Mouse (Mus musculus) limb, embryonic 11.5 days (tissue): ENCODE data around the gene Leo1. TPM values are rescaled to one million over a fixed set of nuclear protein-coding genes. Genes with fewer than 3 reads are reported as not detected.

Source experiments
- ATAC-seq: fragments of 200-750 bp; cut with Nextera tagmentation; 2 replicates; pipeline ENCODE4 v1.8.0; 2017; ENCODE audit warnings: low read depth; ENCODE audit not compliant: insufficient number of reproducible peaks, low FRiP score, low TSS enrichment
- DNase-seq: peaks from one replicate; pipeline ENCODE4 v3.0.0-alpha.2; 2015; ENCODE audit warnings: low spot score
- H3K27ac ChIP-seq: fragments of 300-500 bp; sonication (generic); replicated peaks from 2 replicates; pipeline ENCODE4 v1.5.1; 2014; ENCODE audit warnings: low read depth, mild to moderate bottlenecking, low read length
- H3K27me3 ChIP-seq: fragments of 300-500 bp; sonication (generic); 2 replicates; pipeline ENCODE4 v1.6.1; 2014; ENCODE audit warnings: mild to moderate bottlenecking, low read length, mixed read lengths; ENCODE audit not compliant: control insufficient read depth, insufficient read depth
- H3K36me3 ChIP-seq: fragments of 300-500 bp; sonication (generic); 2 replicates; pipeline ENCODE4 v1.6.1; 2014; ENCODE audit warnings: mild to moderate bottlenecking, low read length, moderate library complexity, mixed read lengths; ENCODE audit not compliant: control insufficient read depth, insufficient read depth
- H3K4me1 ChIP-seq: fragments of 300-500 bp; sonication (generic); 2 replicates; pipeline ENCODE4 v1.6.1; 2014; ENCODE audit warnings: low read length, mixed read lengths; ENCODE audit not compliant: control insufficient read depth, insufficient read depth
- H3K4me2 ChIP-seq: fragments of 300-500 bp; sonication (generic); 2 replicates; pipeline ENCODE4 v1.6.1; 2014; ENCODE audit warnings: low read depth, mild to moderate bottlenecking, moderate library complexity; ENCODE audit not compliant: severe bottlenecking
- H3K4me3 ChIP-seq: fragments of 300-500 bp; sonication (generic); 2 replicates; pipeline ENCODE4 v1.5.1; 2014; ENCODE audit warnings: low read depth, low read length
- H3K9ac ChIP-seq: fragments of 300-500 bp; sonication (generic); 2 replicates; pipeline ENCODE4 v1.6.1; 2014; ENCODE audit warnings: mild to moderate bottlenecking, low read length
- H3K9me3 ChIP-seq: fragments of 300-500 bp; sonication (generic); 2 replicates; pipeline ENCODE4 v1.6.1; 2016; ENCODE audit warnings: low read length; ENCODE audit not compliant: control insufficient read depth
- WGBS: fragments of 180-500 bp; shearing (Covaris S2); extraction: QIAGEN DNeasy Blood & Tissue Kit; methylation state at CpG from one replicate; pipeline ENCODE4 v1.1.7; 2014; 5-methylcytosine and 5-hydroxymethylcytosine counted together
- polyA plus RNA-seq: library from polyadenylated mRNA; unstranded; fragments of >200 nt; fragmentation: Nextera tagmentation; extraction: Ambion mirVana; gene quantifications from 2 replicates; pipeline ENCODE4 v1.2.1, GENCODE M21; 2014

Gene Leo1
- polyA plus RNA-seq, 1 experiment from 2014 or later: 53.0 TPM

DNA sequence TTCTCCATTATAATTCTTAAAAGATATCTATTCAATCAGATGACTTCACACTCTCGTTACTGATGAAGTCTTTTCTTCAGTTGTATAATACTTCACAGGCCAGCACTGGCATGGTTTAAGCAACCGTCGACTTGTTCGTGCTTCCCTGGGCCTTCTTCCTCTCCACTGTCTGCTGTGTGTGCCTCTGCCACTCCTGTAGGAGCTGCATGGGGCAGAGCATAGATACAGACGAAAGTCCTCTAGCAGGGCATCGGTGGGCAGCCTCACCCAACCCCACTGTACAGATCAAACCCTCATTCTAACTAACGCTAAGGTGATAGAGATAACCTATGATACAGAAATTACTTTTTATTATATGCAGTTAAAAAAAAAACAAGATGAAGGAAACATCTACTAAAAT lies 57.2 kb downstream of the Leo1 start:
- H3K36me3 ChIP-seq: peaks cover 4% of the 10 kb centered on the region
- DNase-seq: no peak

DNA sequence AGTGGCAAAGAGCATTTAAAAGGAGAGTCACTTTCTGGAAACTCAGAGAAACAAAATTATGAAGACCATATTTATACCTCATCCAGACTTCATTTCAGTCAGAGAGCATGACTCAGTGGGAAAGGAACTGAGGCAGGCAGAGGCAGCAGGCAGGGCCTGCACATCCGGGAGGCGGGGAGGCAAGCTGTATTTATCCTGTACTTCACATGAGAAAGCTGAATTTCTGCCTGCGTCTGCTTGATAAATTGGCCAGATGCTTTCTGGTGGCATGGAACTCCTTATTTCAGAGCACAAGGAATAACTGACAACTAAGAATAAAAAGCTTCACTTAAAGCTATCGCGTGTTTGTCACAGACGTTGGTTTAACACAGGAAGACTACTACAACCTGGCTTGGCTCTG lies 63.0 kb downstream of the Leo1 start:
- H3K9ac ChIP-seq: no peak overlapping the region
- ATAC-seq (no peak), DNase-seq (no peak)
- no peaks in the 10 kb centered on the region; the same call in none of the 2 replicates for H3K36me3 ChIP-seq
- no peaks in the 10 kb centered on the region for H3K27me3 ChIP-seq
- H3K9me3 ChIP-seq: no peaks in the 10 kb centered on the region
- no peak overlapping the region for H3K4me3 ChIP-seq
- no peak overlapping the region for H3K4me2 ChIP-seq
- no peak overlapping the region for H3K27ac ChIP-seq
- no peaks in the 10 kb centered on the region for H3K4me1 ChIP-seq
- 96% methylated on average over 6 of the region's 6 CpGs for WGBS

More for the DNA sequence above, 57.2 kb downstream of the Leo1 start:
- Histone ChIP-seq H3K4me3 (no peak overlapping the region), H3K4me1 (no peaks in the 10 kb centered on the region), H3K9ac (no peak overlapping the region), H3K9me3 (no peaks in the 10 kb centered on the region), H3K4me2 (no peak overlapping the region), H3K27ac (no peak overlapping the region), H3K27me3 (no peaks in the 10 kb centered on the region)
- no peak for ATAC-seq
- 95% methylated on average over 7 of the region's 7 CpGs for WGBS

DNA sequence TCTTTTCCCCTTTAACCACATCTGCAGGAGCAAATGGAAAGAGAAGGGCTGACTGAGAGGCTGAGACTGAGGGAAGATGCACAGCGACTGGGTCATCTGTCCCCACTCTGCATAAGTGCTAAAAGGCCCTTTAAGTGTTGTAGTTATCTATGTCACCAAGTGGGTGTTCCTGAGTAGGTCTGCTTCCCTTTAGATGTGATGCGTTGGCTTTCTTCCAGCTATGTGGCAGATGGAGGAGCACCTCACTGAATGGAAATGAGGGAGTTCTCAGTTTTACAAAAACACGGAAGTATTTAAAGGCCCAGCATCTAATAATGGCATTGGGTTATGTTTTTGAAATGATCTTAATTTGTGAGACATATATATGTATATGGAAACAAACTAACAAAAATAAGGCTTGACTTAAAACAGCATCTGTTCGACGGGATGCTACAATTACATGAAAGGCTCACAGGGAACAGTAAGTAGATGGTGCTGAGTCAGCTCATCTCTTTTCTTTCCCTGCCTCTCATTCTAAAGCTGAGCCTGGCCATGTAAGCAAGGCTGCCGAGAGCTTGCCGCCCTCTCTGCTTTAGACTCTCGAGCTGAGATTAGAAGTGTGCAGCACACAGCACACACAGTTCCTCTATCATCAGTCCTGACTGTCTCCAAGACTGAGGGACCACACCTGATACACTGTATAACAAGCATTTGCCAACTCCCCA lies 70.1 kb downstream of the Leo1 start:
- ATAC-seq: no peak
- Histone ChIP-seq H3K4me3 (no peak overlapping the region), H3K36me3 (no peaks in the 10 kb centered on the region; the same call in 1 of the 2 replicates), H3K9ac (no peak overlapping the region), H3K4me2 (no peak overlapping the region), H3K9me3 (no peaks in the 10 kb centered on the region), H3K27me3 (no peaks in the 10 kb centered on the region), H3K27ac (no peak overlapping the region), H3K4me1 (no peaks in the 10 kb centered on the region)
- 94% methylated on average over 8 of the region's 8 CpGs for WGBS
- no peak for DNase-seq

DNA sequence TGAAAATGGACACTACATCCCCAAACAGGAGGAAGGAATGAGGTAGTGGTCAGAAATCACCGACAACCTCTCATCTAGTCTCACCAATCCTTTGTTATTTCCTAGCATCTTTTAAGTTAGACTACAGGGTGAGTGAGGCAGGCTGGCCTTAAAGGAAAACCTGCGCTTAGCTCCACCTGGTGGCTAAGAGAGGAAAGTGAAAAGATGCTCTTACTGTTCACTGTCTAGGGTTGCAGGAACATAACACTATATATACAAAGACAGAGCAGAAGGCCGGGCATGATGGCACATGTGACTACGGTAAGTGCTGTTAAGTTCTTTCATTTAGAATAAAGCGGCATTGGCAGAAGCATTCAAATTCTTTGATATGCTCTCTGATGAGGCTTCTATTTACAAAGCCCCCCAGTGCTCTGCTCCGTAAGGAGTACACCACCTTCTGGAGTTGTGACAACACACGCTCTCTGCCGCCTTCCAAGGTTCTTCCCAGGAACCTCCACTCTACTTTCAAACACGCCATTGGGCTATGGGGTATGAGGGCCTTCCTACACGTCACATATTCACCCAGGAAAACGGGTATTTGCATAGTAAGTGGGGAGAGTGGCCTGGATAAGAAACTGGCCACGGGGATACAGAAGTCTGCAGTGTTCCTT lies 74.3 kb downstream of the Leo1 start:
- WGBS: 68% methylated on average over 12 of the region's 12 CpGs
- DNase-seq (peak; percentile 61), ATAC-seq (no peak)
- H3K4me2 ChIP-seq: no peak overlapping the region
- no peak overlapping the region for H3K9ac ChIP-seq
- no peak overlapping the region for H3K27ac ChIP-seq
- no peak overlapping the region for H3K4me3 ChIP-seq
- no peaks in the 10 kb centered on the region for H3K4me1 ChIP-seq
- no peaks in the 10 kb centered on the region; the same call in 1 of the 2 replicates for H3K36me3 ChIP-seq
- no peaks in the 10 kb centered on the region for H3K9me3 ChIP-seq
- no peaks in the 10 kb centered on the region for H3K27me3 ChIP-seq

Other genes with a start within 250 kb of the Leo1 start
- 0.95 and 1.4 TPM in 2 replicates for gene Myo5c, start 209.5 kb upstream of the Leo1 start, polyA plus RNA-seq
- gene Gnb5, start 135.2 kb upstream of the Leo1 start, polyA plus RNA-seq: 20.8 and 23.0 TPM in 2 replicates
- not detected in 2 replicates for gene Bcl2l10, start 93.8 kb upstream of the Leo1 start, polyA plus RNA-seq
- 151 TPM in 2 replicates for gene Mapk6, start 31.5 kb upstream of the Leo1 start, polyA plus RNA-seq
- gene Tmod3, start 118.1 kb downstream of the Leo1 start, polyA plus RNA-seq: 103 and 113 TPM in 2 replicates
- gene Tmod2, start 169.8 kb downstream of the Leo1 start, polyA plus RNA-seq: 20.9 and 28.1 TPM in 2 replicates
- gene Lysmd2, start 184.2 kb downstream of the Leo1 start, polyA plus RNA-seq: 19.7 and 21.6 TPM in 2 replicates
- gene Scg3, start 242.5 kb downstream of the Leo1 start, polyA plus RNA-seq: 0.24 TPM in 2 replicates